Mouse (Mus musculus) ES-Bruce4 (cell line): ENCODE results near the gene Mgat4b. TPM values are rescaled to one million over a fixed set of nuclear protein-coding genes. Genes with fewer than 3 reads are reported as not detected.

Source experiments
- H3K27ac ChIP-seq: 2 replicates; pipeline ENCODE4 v1.5.1; 2012; ENCODE audit warnings: low read length, inconsistent platforms; ENCODE audit not compliant: insufficient read depth
- H3K27me3 ChIP-seq: 2 replicates; pipeline ENCODE4 v1.6.1; 2012; ENCODE audit warnings: mild to moderate bottlenecking, low read length, inconsistent platforms; ENCODE audit not compliant: control insufficient read depth, poor library complexity, insufficient read depth, severe bottlenecking
- H3K36me3 ChIP-seq: 2 replicates; pipeline ENCODE4 v1.6.1; 2012; ENCODE audit warnings: inconsistent platforms, mild to moderate bottlenecking, low read length, moderate library complexity; ENCODE audit not compliant: control insufficient read depth, poor library complexity, insufficient read depth, severe bottlenecking
- H3K4me1 ChIP-seq: one replicate; pipeline ENCODE4 v1.8.1; 2011; ENCODE audit warnings: low read length; ENCODE audit not compliant: control insufficient read depth, insufficient read depth
- H3K4me3 ChIP-seq: 2 replicates; pipeline ENCODE4 v1.5.1; 2011; ENCODE audit warnings: low read depth, mild to moderate bottlenecking, low read length
- H3K9ac ChIP-seq: 2 replicates; pipeline ENCODE4 v1.6.1; 2012; ENCODE audit warnings: low read depth, mild to moderate bottlenecking, inconsistent platforms; ENCODE audit not compliant: poor library complexity, severe bottlenecking
- H3K9me3 ChIP-seq: replicated peaks from 2 replicates; pipeline ENCODE4 v1.6.1; 2012; ENCODE audit warnings: mild to moderate bottlenecking, low read length, inconsistent platforms; ENCODE audit not compliant: control insufficient read depth, poor library complexity, insufficient read depth, severe bottlenecking
- CTCF ChIP-seq: IDR thresholded peaks from one replicate; pipeline ENCODE4 v1.8.1; 2011; ENCODE audit warnings: low read depth, low read length
- EP300 ChIP-seq: IDR thresholded peaks from 2 replicates; pipeline ENCODE4 v1.6.1; 2011; ENCODE audit warnings: low read depth, low read length; ENCODE audit not compliant: insufficient read depth
- POLR2A ChIP-seq: IDR thresholded peaks from one replicate; pipeline ENCODE4 v1.8.1; 2011; ENCODE audit warnings: low read length; ENCODE audit not compliant: insufficient read depth
- polyA plus RNA-seq: library from polyadenylated mRNA; stranded (reverse); fragments of >200 nt; gene quantifications from 2 replicates; pipeline ENCODE4 v1.2.4, GENCODE M21; 2011; ENCODE audit warnings: low read depth; ENCODE audit not compliant: missing spikeins, insufficient read depth, insufficient read length

Gene Mgat4b
- polyA plus RNA-seq, 1 experiment, result 30.8 TPM

DNA sequence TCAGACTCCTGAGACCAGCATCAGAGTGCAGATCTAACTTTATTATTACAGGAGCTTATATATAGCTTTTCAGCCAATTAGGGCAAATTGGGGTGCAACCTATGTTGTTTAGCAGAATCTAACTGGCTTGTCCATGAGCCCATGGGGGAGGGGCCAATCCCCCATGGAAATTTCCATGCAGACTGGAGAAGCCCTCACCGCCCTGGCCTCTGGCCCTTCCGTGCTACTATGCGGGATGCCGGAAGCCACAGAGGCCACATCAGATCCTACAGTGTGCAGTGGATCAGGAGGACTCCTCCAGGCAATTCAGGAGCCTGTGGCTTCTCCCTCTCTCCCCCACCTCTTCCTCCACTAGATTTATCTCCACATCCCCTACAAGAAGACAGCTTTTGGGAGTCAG, 7.1 kb downstream of the Mgat4b start:
- peak overlapping the region; percentile 46; the same call in 1 of the 2 replicates for H3K9ac ChIP-seq
- TF ChIP-seq EP300, result peak; percentile 86
- no peak for TF ChIP-seq POLR2A
- no peak for TF ChIP-seq CTCF
- peak overlapping the region; percentile 80 for H3K27ac ChIP-seq
- H3K4me1 ChIP-seq, result peaks cover 5% of the 10 kb centered on the region
- H3K27me3 ChIP-seq, result no peaks in the 10 kb centered on the region
- no peaks in the 10 kb centered on the region for H3K9me3 ChIP-seq
- no peaks in the 10 kb centered on the region for H3K36me3 ChIP-seq
- H3K4me3 ChIP-seq, result no peak overlapping the region

GRCm38 (mm10) chr11:50219833-50220232, 9.1 kb downstream of the Mgat4b start:
- no peaks in the 10 kb centered on the region for H3K36me3 ChIP-seq
- no peak for TF ChIP-seq CTCF
- TF ChIP-seq EP300, result no peak
- no peak for TF ChIP-seq POLR2A

GRCm38 (mm10) chr11:50222559-50223276, 12.0 kb downstream of the Mgat4b start:
- H3K27me3 ChIP-seq, result no peaks in the 10 kb centered on the region
- H3K9ac ChIP-seq, result no peak overlapping the region
- no peak overlapping the region for H3K4me3 ChIP-seq
- H3K4me1 ChIP-seq, result peaks cover 2% of the 10 kb centered on the region
- TF ChIP-seq CTCF (no peak), POLR2A (no peak), EP300 (no peak)
- H3K36me3 ChIP-seq, result no peaks in the 10 kb centered on the region
- no peak overlapping the region for H3K27ac ChIP-seq
- H3K9me3 ChIP-seq, result no peaks in the 10 kb centered on the region

More at GRCm38 (mm10) chr11:50219833-50220232, 9.1 kb downstream of the Mgat4b start:
- H3K9me3 ChIP-seq, result no peaks in the 10 kb centered on the region
- peaks cover 5% of the 10 kb centered on the region for H3K4me1 ChIP-seq
- H3K27ac ChIP-seq, result 0 out of 2 replicates have a peak overlapping the region, but pooled peaks have one; percentile 4
- H3K4me3 ChIP-seq, result no peak overlapping the region
- H3K27me3 ChIP-seq, result no peaks in the 10 kb centered on the region
- H3K9ac ChIP-seq, result no peak overlapping the region

DNA sequence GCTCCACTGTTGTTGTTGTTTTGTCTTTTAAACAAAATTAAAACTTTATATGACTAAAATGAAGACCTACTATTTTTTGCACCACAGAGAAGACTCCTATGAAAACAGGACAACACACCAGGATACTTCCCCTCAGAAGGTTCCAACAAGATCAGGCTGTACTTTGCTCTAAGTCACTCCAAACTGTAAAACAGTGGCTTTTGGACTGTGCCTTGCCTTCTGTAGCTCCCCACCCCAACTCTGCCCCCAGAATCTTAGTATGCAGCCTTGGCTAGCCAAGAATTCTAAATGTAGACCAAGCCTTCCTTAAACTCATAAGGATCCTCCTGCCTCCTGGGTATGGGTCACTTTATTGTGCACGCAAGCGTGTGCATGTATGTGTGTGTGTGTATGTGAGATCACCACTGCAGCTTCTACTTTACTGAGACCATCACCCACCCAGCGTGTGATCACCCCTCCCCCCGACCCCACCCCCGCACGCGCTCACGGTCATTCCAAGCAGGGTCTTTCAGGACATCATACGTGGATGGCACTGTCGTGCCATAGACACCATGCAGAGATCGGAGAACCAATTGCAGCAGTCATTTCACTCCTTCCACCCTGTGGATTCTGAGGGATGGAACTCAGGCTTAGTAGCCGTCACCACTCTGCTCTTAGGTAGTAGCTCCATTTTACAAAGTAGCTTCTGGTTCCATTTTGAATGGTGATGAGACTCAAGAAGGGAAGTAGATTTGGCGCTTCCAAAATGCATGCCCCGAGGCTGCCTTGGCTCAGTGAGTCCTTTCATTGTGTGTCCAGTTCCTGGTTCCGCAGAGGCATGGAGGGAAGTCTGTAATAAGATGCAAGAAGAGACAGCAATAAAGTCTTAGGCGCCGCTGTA, 13.3 kb downstream of the Mgat4b start:
- no peaks in the 10 kb centered on the region for H3K27me3 ChIP-seq
- no peak overlapping the region for H3K27ac ChIP-seq
- no peaks in the 10 kb centered on the region for H3K36me3 ChIP-seq
- no peaks in the 10 kb centered on the region for H3K9me3 ChIP-seq
- H3K4me1 ChIP-seq, result peaks cover 5% of the 10 kb centered on the region
- peak overlapping the region; percentile 85 for H3K9ac ChIP-seq
- TF ChIP-seq CTCF, result no peak
- TF ChIP-seq EP300, result no peak
- no peak for TF ChIP-seq POLR2A
- peak overlapping the region; percentile 84 for H3K4me3 ChIP-seq

DNA sequence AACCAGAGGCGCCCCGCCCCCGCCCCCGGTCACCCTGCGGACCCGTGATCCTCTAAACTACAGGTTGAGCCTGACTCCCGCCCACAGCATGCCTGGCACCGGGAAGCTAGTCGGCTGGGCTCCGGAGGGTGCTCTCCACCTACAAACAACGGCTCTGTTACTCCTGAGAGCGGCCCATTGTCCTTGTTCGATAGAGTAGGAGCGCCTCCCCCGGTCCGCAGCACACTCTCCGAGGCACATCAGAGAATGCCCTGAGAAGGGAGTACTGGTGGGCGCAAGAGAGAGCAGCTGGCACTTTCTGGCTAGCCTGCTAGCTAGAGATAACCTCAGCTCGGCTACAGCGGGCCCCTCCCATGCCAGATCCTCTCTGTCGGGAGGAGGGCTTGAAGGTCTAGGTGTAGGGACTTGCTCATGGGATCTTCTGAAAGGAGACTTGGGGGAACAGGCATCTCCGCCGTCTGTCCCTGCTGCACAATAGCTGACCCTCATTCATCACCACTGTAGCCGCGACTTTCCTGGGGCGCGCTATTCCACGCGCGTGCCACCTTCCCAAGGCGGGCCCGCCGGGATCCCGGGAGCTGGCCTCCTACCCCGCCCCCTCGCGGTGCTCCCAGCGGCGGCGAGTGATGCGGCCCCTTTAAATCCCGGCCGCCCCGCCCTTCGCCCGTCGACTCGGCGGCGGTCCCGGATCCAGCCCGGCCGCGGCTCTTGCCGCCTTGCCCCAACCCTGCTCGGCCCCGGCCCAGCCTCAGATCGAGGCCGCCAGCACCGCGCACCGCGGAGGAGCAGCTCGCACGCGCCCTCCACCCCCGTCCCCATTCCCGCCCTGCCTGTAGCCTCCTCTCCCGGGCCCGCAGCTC, 14.2 kb downstream of the Mgat4b start:
- H3K4me3 ChIP-seq, result peak overlapping the region; percentile 84
- no peaks in the 10 kb centered on the region for H3K36me3 ChIP-seq
- no peak overlapping the region for H3K27ac ChIP-seq
- TF ChIP-seq EP300, result no peak
- no peak for TF ChIP-seq CTCF
- no peak for TF ChIP-seq POLR2A
- H3K27me3 ChIP-seq, result no peaks in the 10 kb centered on the region
- peaks cover 6% of the 10 kb centered on the region for H3K4me1 ChIP-seq
- no peaks in the 10 kb centered on the region for H3K9me3 ChIP-seq
- peak overlapping the region; percentile 85 for H3K9ac ChIP-seq
